Mouse (Mus musculus) liver, adult 2 months (tissue): ENCODE data around the gene Uck2. TPM values are rescaled to one million over a fixed set of nuclear protein-coding genes. Genes with fewer than 3 reads are reported as not detected.
A peak's percentile ranks its signal among the peaks of the same experiment; 100 is the strongest.

Experiments
- DNase-seq: peaks from one replicate; pipeline ENCODE4 v3.0.0-alpha.2; 2011; ENCODE audit warnings: low read depth, low spot score; ENCODE audit errors: extremely low read depth
- H3K27ac ChIP-seq: fragments of 200-500 bp; replicated peaks from 2 replicates; pipeline ENCODE4 v1.5.1; 2012; ENCODE audit warnings: low read depth, mild to moderate bottlenecking, control low read depth, inconsistent platforms, low read length; ENCODE audit not compliant: insufficient read depth
- H3K27me3 ChIP-seq: fragments of 200-500 bp; 2 replicates; pipeline ENCODE4 v1.6.1; 2012; ENCODE audit warnings: mild to moderate bottlenecking, moderate library complexity, low read length, inconsistent platforms; ENCODE audit not compliant: control insufficient read depth, insufficient read depth
- H3K36me3 ChIP-seq: fragments of 200-500 bp; 2 replicates; pipeline ENCODE4 v1.6.1; 2012; ENCODE audit warnings: low read length, inconsistent platforms; ENCODE audit not compliant: control insufficient read depth, insufficient read depth
- H3K4me1 ChIP-seq: fragments of 200-500 bp; 2 replicates; pipeline ENCODE4 v1.6.1; 2011; ENCODE audit warnings: low read length; ENCODE audit not compliant: control insufficient read depth, insufficient read depth
- H3K4me3 ChIP-seq: fragments of 200-500 bp; 2 replicates; pipeline ENCODE4 v1.5.1; 2011; ENCODE audit warnings: low read depth, mild to moderate bottlenecking, control low read depth, low read length, moderate library complexity; ENCODE audit not compliant: insufficient read depth
- H3K79me2 ChIP-seq: fragments of 200-500 bp; 2 replicates; pipeline ENCODE4 v1.6.1; 2012; ENCODE audit warnings: inconsistent platforms, mild to moderate bottlenecking, low read length, moderate library complexity; ENCODE audit not compliant: control insufficient read depth, insufficient read depth
- H3K9ac ChIP-seq: fragments of 200-500 bp; 2 replicates; pipeline ENCODE4 v1.6.1; 2012; ENCODE audit warnings: low read depth, mild to moderate bottlenecking, control low read depth, inconsistent platforms, low read length
- CTCF ChIP-seq: fragments of 200-500 bp; IDR thresholded peaks from 2 replicates; pipeline ENCODE4 v1.5.1; 2011; ENCODE audit warnings: low read depth, low read length, control low read depth
- POLR2A ChIP-seq: fragments of 200-500 bp; IDR thresholded peaks from 2 replicates; pipeline ENCODE4 v1.6.1; 2011; ENCODE audit warnings: low read length, control low read depth; ENCODE audit not compliant: insufficient read depth; ENCODE audit errors: extremely low read depth
- WGBS: fragments of 180-500 bp; shearing (Covaris S2); methylation state at CpG from one replicate; pipeline ENCODE4 v1.1.7; 2018; 5-methylcytosine and 5-hydroxymethylcytosine counted together
- polyA plus RNA-seq: library from polyadenylated mRNA; depleted of rRNA; stranded (reverse); fragments of >200 nt; gene quantifications from 2 replicates; pipeline ENCODE4 v1.2.3, GENCODE M21; 2012
- total RNA-seq: library from RNA; depleted of rRNA; stranded (reverse); fragments of >200 nt; gene quantifications from 2 replicates; pipeline ENCODE4 v1.2.3, GENCODE M21; 2014

Uck2 gene
- total and polyA plus RNA-seq, 2 experiments, result 7.0 to 7.3 TPM

DNA sequence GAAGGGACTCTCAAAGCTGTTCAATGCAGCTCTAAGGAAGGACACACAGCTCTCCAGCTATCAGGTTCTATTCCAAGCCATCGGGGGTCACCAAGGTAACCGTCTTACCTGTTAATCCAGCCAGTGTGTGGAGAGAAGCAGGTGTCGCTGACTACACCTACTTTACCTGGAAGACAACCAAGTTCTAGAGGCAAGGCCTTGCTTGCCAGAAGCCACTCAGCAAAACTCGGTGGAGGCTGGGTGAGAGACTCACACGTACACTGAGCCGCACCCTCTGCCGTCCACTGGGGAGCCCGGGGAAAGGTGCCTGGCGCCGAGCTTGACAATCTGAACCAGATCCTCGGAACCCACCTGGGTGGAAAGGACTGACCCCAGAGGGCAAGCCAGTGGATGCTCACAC lies 23.4 kb downstream of the Uck2 start:
- Histone ChIP-seq H3K27ac (no peak overlapping the region), H3K4me1 (peaks cover 4% of the 10 kb centered on the region), H3K36me3 (no peaks in the 10 kb centered on the region), H3K9ac (no peak overlapping the region), H3K27me3 (no peaks in the 10 kb centered on the region), H3K4me3 (no peak overlapping the region), H3K79me2 (peaks cover 5% of the 10 kb centered on the region; the same call in 1 of the 2 replicates)
- TF ChIP-seq CTCF, result no peak
- no peak for TF ChIP-seq POLR2A
- no peak for DNase-seq
- 86% methylated on average over 11 of the region's 11 CpGs for WGBS

GRCm38 (mm10) chr1:167259702-167260101 lies 25.4 kb downstream of the Uck2 start:
- Histone ChIP-seq H3K4me3 (no peak overlapping the region), H3K36me3 (no peaks in the 10 kb centered on the region), H3K27ac (no peak overlapping the region), H3K27me3 (no peaks in the 10 kb centered on the region), H3K4me1 (peaks cover 8% of the 10 kb centered on the region), H3K79me2 (peaks cover 8% of the 10 kb centered on the region), H3K9ac (no peak overlapping the region)
- WGBS, result 75% methylated on average over 10 of the region's 10 CpGs
- TF ChIP-seq POLR2A, result no peak
- no peak for TF ChIP-seq CTCF
- no peak for DNase-seq

GRCm38 (mm10) chr1:167256724-167257302 lies 28.3 kb downstream of the Uck2 start:
- DNase-seq, result peak; percentile 91
- peaks cover 3% of the 10 kb centered on the region; the same call in 1 of the 2 replicates for H3K4me1 ChIP-seq
- 26% methylated on average over 15 of the region's 15 CpGs for WGBS
- H3K79me2 ChIP-seq, result peaks cover 10% of the 10 kb centered on the region
- no peak overlapping the region for H3K27ac ChIP-seq
- no peak overlapping the region for H3K9ac ChIP-seq
- TF ChIP-seq CTCF (no peak), POLR2A (no peak)
- H3K4me3 ChIP-seq, result no peak overlapping the region
- no peaks in the 10 kb centered on the region for H3K36me3 ChIP-seq
- no peaks in the 10 kb centered on the region for H3K27me3 ChIP-seq

DNA sequence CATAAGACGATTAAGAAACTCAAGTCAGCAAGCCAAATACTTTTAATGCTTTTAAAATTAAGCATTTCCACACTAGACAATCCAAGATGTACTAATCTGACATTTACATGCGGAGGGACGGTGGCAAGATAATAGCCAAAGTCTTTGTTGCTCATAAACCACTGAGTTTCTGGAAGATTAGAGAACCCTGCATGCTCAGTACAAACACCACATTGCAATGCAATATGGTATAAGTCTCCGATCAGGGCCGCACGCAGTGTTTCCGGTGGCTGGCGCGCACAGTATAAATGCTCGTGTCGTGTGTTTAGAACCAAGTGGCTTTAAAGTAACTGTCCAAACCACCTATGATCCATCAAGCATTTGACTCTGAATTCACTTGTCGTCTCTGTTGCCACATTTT lies 31.5 kb downstream of the Uck2 start:
- no peak for DNase-seq
- peaks cover 3% of the 10 kb centered on the region; the same call in 1 of the 2 replicates for H3K4me1 ChIP-seq
- no peak overlapping the region for H3K4me3 ChIP-seq
- H3K27me3 ChIP-seq, result no peaks in the 10 kb centered on the region
- no peak overlapping the region for H3K9ac ChIP-seq
- TF ChIP-seq POLR2A (no peak), CTCF (no peak)
- peaks cover 13% of the 10 kb centered on the region for H3K79me2 ChIP-seq
- WGBS, result 96% methylated on average over 12 of the region's 12 CpGs
- no peak overlapping the region for H3K27ac ChIP-seq
- no peaks in the 10 kb centered on the region for H3K36me3 ChIP-seq

GRCm38 (mm10) chr1:167249881-167250280 lies 35.2 kb downstream of the Uck2 start:
- Histone ChIP-seq H3K27ac (no peak overlapping the region), H3K9ac (no peak overlapping the region), H3K4me3 (no peak overlapping the region), H3K27me3 (no peaks in the 10 kb centered on the region), H3K4me1 (peaks cover 10% of the 10 kb centered on the region), H3K36me3 (no peaks in the 10 kb centered on the region), H3K79me2 (peaks cover 13% of the 10 kb centered on the region; the same call in 1 of the 2 replicates)
- no peak for DNase-seq
- TF ChIP-seq CTCF (no peak), POLR2A (no peak)
- WGBS, result 93% methylated on average over 8 of the region's 8 CpGs

- H3K36me3 ChIP-seq, result no peaks in the 10 kb centered on the region
- TF ChIP-seq POLR2A, result no peak
- no peak for TF ChIP-seq CTCF
- no peak overlapping the region for H3K9ac ChIP-seq
- WGBS, result 92% methylated on average over 19 of the region's 19 CpGs
- no peaks in the 10 kb centered on the region for H3K27me3 ChIP-seq
- H3K4me3 ChIP-seq, result no peak overlapping the region
- DNase-seq, result no peak
- H3K27ac ChIP-seq, result no peak overlapping the region
- peaks cover 11% of the 10 kb centered on the region; the same call in 1 of the 2 replicates for H3K79me2 ChIP-seq
- H3K4me1 ChIP-seq, result peaks cover 10% of the 10 kb centered on the region
These were observed 35.9 kb downstream of the Uck2 start for GRCm38 (mm10) chr1:167249252-167249651.
